Mouse (Mus musculus): Measurements from ENCODE around the gene Cldn3.

GRCm38 (mm10) chr5:135024665-135025224 lies 38.7 kb downstream of the Cldn3 start:
- TF ChIP-seq CTCF (IDR thresholded peaks at IDR 0.05; ENCODE audit: low read depth) (no peak), EP300 (IDR thresholded peaks at IDR 0.05; ENCODE audit: low read depth) (no peak)
